Mouse (Mus musculus) neural tube, embryonic 15.5 days (tissue): ENCODE data around the gene Depp1. TPM values are rescaled to one million over a fixed set of nuclear protein-coding genes. Genes with fewer than 3 reads are reported as not detected.
A peak's percentile ranks its signal among the peaks of the same experiment; 100 is the strongest.

Source experiments
- ATAC-seq: fragments of 200-750 bp; cut with Nextera tagmentation; 2 replicates; pipeline ENCODE4 v1.8.0; 2017; ENCODE audit warnings: mild to moderate bottlenecking, moderate TSS enrichment, moderate library complexity; ENCODE audit not compliant: low FRiP score
- H3K27ac ChIP-seq: fragments of 300-500 bp; sonication (generic); replicated peaks from 2 replicates; pipeline ENCODE4 v1.5.1; 2015; ENCODE audit warnings: mild to moderate bottlenecking, inconsistent platforms
- H3K27me3 ChIP-seq: fragments of 300-500 bp; sonication (generic); replicated peaks from 2 replicates; pipeline ENCODE4 v1.6.1; 2015; ENCODE audit warnings: inconsistent platforms
- H3K36me3 ChIP-seq: fragments of 300-500 bp; sonication (generic); 2 replicates; pipeline ENCODE4 v1.6.1; 2015; ENCODE audit warnings: inconsistent platforms
- H3K4me1 ChIP-seq: fragments of 300-500 bp; sonication (generic); 2 replicates; pipeline ENCODE4 v1.6.1; 2015; ENCODE audit warnings: inconsistent platforms
- H3K4me2 ChIP-seq: fragments of 300-500 bp; sonication (generic); 2 replicates; pipeline ENCODE4 v1.6.1; 2015; ENCODE audit warnings: inconsistent platforms, mild to moderate bottlenecking, moderate library complexity
- H3K4me3 ChIP-seq: fragments of 300-500 bp; sonication (generic); replicated peaks from 2 replicates; pipeline ENCODE4 v1.5.1; 2015; ENCODE audit warnings: mild to moderate bottlenecking, inconsistent platforms
- H3K9ac ChIP-seq: fragments of 300-500 bp; sonication (generic); replicated peaks from 2 replicates; pipeline ENCODE4 v1.6.1; 2015; ENCODE audit warnings: mild to moderate bottlenecking, inconsistent platforms
- H3K9me3 ChIP-seq: fragments of 300-500 bp; sonication (generic); replicated peaks from 2 replicates; pipeline ENCODE4 v1.6.1; 2016; ENCODE audit warnings: inconsistent platforms
- WGBS: fragments of 180-500 bp; shearing (Covaris S2); methylation state at CpG from one replicate; pipeline ENCODE4 v1.1.7; 2015; ENCODE audit warnings: mixed read lengths; 5-methylcytosine and 5-hydroxymethylcytosine counted together
- polyA plus RNA-seq: library from polyadenylated mRNA; unstranded; fragments of >200 nt; fragmentation: Nextera tagmentation; extraction: Ambion mirVana; gene quantifications from 2 replicates; pipeline ENCODE4 v1.2.1, GENCODE M21; 2015

Depp1 gene
- polyA plus RNA-seq, 1 experiment from 2014 or later, result 16.5 TPM

DNA sequence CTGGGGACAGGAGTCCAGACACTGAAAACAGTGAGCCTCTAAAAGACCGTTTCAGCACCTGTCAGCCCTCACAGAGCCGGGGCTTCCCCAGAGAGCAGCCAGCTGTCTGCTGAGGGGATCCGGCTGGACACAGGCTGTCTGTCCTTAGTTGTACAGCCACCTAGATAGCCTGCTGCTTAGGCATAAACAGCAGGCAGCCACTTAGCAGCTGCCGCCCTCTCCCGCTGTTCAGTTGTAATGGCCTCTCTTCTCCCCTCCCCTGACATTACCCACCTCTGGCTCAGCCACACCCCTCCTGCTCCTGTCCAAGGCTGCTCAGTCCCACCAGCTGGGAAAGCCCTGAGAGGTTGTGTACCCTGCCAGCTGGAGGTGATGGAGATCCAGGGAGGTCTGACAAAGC, 20.6 kb downstream of the Depp1 start:
- H3K4me3 ChIP-seq, result 0 out of 2 replicates have a peak overlapping the region, but pooled peaks have one; percentile 10
- H3K9me3 ChIP-seq, result no peaks in the 10 kb centered on the region
- ATAC-seq, result no peak
- 8% methylated on average over 5 of the region's 5 CpGs for WGBS
- H3K9ac ChIP-seq, result 0 out of 2 replicates have a peak overlapping the region, but pooled peaks have one; percentile 30
- peak overlapping the region; percentile 98 for H3K4me2 ChIP-seq
- no peak overlapping the region for H3K27ac ChIP-seq
- no peaks in the 10 kb centered on the region for H3K36me3 ChIP-seq
- H3K27me3 ChIP-seq, result 0 out of 2 replicates have a peak, but pooled peaks cover 3% of the 10 kb centered on the region
- peaks cover 51% of the 10 kb centered on the region for H3K4me1 ChIP-seq

DNA sequence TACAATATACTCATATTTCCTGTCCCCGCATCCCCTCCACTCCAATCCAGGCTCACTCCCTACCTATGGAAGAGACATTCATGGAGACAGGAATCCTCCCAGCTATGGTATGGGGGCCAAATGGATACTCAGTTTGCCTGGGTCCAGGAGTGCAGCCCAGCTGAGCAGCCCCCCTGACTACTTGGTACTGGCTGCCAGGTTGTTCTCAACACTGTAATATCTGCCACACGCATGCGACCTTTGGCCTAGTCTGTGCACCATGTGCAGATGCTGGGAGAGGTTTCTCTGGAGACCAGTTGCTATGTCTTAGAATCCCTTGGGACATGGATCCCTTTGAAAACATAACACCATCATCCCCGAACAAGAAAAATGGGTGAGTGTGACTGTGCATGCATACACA, 21.4 kb downstream of the Depp1 start:
- ATAC-seq, result no peak
- Histone ChIP-seq H3K4me2 (peak overlapping the region; percentile 98), H3K4me3 (no peak overlapping the region), H3K9me3 (no peaks in the 10 kb centered on the region), H3K27ac (no peak overlapping the region), H3K36me3 (no peaks in the 10 kb centered on the region), H3K9ac (no peak overlapping the region), H3K27me3 (0 out of 2 replicates have a peak, but pooled peaks cover 3% of the 10 kb centered on the region), H3K4me1 (peaks cover 51% of the 10 kb centered on the region)
- WGBS, result 69% methylated on average over 4 of the region's 4 CpGs

DNA sequence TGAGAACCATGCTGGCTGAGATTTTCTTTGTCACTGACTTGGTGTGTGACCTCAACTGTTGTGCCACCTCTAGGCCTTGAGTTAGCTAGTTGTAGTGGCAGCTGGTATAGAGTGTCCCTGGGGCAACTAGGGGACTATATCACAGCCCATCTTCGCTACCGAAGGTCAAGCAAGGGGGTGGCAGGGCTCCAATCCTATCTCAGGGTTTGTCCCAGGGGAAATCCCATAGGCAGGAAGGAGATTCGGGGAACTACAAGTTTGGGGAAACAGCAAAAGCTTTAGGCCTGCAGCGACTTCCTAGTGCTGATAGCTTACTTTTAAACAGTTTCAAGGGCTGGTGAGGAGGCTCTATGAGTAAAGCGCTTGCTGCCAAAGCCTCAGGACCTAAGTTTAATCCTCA, 21.9 kb downstream of the Depp1 start:
- no peaks in the 10 kb centered on the region for H3K9me3 ChIP-seq
- H3K27ac ChIP-seq, result no peak overlapping the region; the same call in 1 of the 2 replicates
- H3K4me1 ChIP-seq, result peaks cover 51% of the 10 kb centered on the region
- 0 out of 2 replicates have a peak overlapping the region, but pooled peaks have one; percentile 65 for H3K9ac ChIP-seq
- ATAC-seq, result no peak
- peak overlapping the region; percentile 98 for H3K4me2 ChIP-seq
- H3K4me3 ChIP-seq, result peak overlapping the region; percentile 63; the same call in 1 of the 2 replicates
- 0 out of 2 replicates have a peak, but pooled peaks cover 3% of the 10 kb centered on the region for H3K27me3 ChIP-seq
- no peaks in the 10 kb centered on the region for H3K36me3 ChIP-seq
- WGBS, result 58% methylated on average over 5 of the region's 5 CpGs

DNA sequence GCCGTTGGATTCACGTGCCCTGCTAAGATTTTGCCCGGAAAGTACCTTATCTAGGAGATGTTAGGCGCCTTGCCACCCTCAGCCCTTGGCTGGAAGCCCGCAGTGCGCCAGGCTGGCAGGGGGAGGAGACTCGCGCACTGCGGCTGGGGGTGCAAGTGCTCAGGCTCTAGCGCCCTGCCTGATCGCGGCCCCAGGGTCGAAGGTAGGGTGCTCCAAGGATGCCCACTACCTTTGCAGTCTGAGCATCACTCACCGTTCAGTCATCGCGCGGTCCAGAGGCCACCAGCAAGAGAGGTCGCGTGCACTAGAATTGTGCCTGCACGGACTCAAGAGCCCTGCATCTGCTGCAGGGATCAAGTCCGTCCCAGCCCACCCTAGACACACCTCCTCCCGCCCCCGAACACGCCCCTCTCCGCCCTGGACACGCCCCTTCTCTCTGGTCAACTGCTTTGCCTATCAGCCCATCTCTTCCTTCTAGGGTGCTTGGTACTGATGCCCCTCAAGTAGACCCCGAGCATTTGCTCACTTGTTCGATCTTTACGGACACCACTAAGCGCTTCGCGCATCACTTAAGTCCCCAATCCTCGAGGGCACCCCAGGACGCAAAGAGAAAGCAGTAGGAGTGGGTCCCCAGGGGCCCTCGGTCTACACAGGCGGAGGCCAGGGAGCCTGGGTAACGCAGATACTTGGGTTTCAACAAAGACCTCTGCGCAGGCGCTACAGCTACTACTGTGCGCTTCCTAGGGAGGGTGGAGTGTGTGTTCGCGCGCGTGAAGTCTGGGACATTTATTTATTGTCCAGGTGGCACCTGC, 23.3 kb downstream of the Depp1 start, which contains the start of gene Rassf4:
TSS of gene Rassf4 (minus strand) at position 482 of the 812 bp plus-strand sequence.
- Histone ChIP-seq H3K4me3 (peak within 1 kb of the TSS; percentile 63), H3K36me3 (no peaks in the 10 kb centered on the region), H3K4me1 (peaks cover 49% of the 10 kb centered on the region), H3K27me3 (0 out of 2 replicates have a peak, but pooled peaks cover 3% of the 10 kb centered on the region), H3K4me2 (peak within 1 kb of the TSS; percentile 98), H3K9me3 (no peaks in the 10 kb centered on the region), H3K9ac (peak within 1 kb of the TSS; percentile 65), H3K27ac (peak within 1 kb of the TSS; percentile 76)
- under 1% methylated on average over 44 of the region's 44 CpGs for WGBS
- ATAC-seq, result peak; percentile 91

DNA sequence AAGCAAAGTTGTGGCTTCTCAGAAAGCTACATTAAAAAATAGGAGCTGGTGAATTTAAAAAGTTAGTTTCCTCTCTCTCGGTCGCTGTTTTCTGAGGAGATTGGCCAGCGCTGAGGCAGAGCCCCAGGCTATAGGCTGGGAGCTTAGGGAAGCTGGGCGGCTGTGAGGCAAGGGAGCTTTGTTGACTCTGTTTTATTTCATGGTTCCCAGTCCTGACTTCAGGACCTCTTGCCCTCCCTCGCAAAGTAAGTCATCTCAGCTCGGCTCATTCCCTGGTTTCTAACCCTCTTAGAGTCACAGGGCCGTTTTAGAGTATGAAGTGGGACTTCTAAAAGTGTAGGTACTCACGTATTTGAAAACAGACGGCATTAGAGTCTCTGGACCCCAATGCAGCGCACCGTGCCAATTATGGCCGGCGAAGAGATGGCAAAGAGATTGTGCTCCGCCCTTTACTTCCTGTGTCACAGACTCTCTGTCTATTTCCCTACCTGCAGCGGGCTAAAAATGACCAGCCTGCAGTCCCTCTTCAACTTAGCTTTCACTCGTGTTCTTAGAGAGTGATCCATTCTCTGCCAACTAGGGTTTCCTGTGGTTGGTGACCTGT, 24.0 kb downstream of the Depp1 start:
- WGBS, result 21% methylated on average over 16 of the region's 16 CpGs
- Histone ChIP-seq H3K4me3 (peak overlapping the region; percentile 63), H3K27ac (peak overlapping the region; percentile 76), H3K9me3 (no peaks in the 10 kb centered on the region), H3K36me3 (no peaks in the 10 kb centered on the region), H3K4me1 (peaks cover 47% of the 10 kb centered on the region), H3K27me3 (0 out of 2 replicates have a peak, but pooled peaks cover 3% of the 10 kb centered on the region), H3K9ac (peak overlapping the region; percentile 65), H3K4me2 (peak overlapping the region; percentile 98)
- ATAC-seq, result no peak

DNA sequence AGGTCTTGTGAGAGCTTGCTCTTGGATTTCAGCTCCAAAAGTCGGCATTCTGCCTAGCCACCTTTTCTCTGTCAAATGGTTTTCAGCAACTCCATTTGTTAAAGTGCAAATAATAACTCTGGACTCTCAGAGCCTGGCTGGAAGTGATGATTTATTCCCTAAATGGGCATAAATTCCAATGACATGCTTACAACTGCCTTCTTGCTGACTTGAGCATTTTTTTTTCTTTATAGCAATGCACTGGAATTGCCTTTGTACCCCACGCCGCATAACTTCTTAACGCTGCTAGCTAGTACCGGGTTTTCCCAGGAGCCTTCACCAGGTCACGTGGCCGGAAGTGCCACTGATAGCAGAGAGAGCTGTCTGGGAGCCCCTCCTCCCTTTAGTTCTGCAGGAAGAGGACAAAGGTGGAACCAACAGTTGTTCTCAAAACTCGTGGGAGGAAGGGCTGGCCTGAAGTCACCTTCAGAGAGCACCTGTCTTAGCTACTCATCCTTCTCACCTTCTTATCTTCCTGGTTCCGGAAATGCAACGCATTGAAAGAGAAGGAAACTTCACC, 26.0 kb downstream of the Depp1 start:
- Histone ChIP-seq H3K4me1 (peaks cover 27% of the 10 kb centered on the region), H3K4me2 (no peak overlapping the region), H3K9me3 (no peaks in the 10 kb centered on the region), H3K36me3 (no peaks in the 10 kb centered on the region), H3K27ac (no peak overlapping the region), H3K9ac (no peak overlapping the region), H3K4me3 (no peak overlapping the region), H3K27me3 (0 out of 2 replicates have a peak, but pooled peaks cover 3% of the 10 kb centered on the region)
- WGBS, result 74% methylated on average over 10 of the region's 10 CpGs
- ATAC-seq, result no peak

DNA sequence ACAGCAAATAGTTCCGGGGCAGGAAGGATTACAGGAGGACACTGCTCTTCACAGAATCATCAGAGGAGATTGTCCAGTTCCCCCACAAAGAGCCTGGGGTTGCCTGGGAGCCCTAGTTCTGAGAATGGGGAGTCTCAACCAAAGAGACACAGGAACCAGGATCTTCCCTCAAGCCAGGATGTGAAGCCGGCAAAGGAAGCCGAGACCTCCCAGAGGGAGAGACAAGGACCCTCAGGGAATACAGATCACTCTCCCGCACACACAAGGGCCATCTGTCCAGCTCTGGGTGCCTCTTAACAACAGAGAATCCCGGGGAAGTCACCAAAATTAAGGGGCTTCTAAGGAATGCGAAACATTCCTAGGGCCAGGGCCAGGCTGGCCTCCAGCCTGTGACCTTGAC, 26.9 kb downstream of the Depp1 start:
- H3K4me3 ChIP-seq, result no peak overlapping the region
- ATAC-seq, result no peak
- H3K27ac ChIP-seq, result no peak overlapping the region
- 71% methylated on average over 6 of the region's 6 CpGs for WGBS
- no peak overlapping the region for H3K9ac ChIP-seq
- H3K36me3 ChIP-seq, result no peaks in the 10 kb centered on the region
- H3K9me3 ChIP-seq, result no peaks in the 10 kb centered on the region
- H3K4me2 ChIP-seq, result no peak overlapping the region
- peaks cover 20% of the 10 kb centered on the region for H3K4me1 ChIP-seq
- H3K27me3 ChIP-seq, result 0 out of 2 replicates have a peak, but pooled peaks cover 2% of the 10 kb centered on the region

DNA sequence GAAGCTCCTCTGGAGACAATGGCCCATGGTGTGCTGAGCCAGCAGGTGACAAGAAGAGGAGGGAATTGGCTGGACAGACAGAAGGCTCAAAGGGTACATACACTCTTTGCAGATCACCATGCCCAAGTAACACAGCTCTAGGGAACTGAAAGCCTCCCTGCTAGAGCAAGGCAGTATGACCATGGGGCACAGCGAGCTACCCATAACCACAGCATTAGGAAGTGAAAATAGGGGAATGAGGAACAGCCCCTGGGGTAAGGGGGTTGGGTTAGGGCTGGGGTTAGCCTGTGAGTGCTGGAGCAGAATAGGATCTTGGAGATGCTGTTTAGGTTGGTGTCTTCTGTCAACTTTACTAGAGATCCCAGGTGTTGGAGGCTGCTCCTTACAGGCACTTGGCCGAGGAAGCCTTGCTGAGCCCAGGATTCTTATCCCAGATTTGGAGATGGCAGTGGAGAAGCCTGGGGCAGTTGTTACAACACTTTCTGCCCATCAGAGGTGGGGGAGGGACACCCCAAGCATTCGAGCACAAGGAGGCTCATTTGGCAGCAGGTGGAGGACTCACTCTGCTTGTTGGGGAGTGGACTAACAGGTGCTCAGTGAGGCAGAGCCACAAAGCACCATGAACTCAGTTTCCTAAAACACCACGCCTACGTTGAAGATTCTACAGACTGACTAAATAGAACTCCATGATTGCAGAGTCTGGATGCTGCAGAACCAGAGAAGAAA, 29.3 kb downstream of the Depp1 start:
- Histone ChIP-seq H3K27me3 (no peaks in the 10 kb centered on the region), H3K27ac (no peak overlapping the region), H3K4me1 (no peaks in the 10 kb centered on the region), H3K4me2 (no peak overlapping the region), H3K36me3 (no peaks in the 10 kb centered on the region), H3K9me3 (no peaks in the 10 kb centered on the region), H3K9ac (no peak overlapping the region), H3K4me3 (no peak overlapping the region)
- 81% methylated on average over 5 of the region's 5 CpGs for WGBS
- no peak for ATAC-seq

DNA sequence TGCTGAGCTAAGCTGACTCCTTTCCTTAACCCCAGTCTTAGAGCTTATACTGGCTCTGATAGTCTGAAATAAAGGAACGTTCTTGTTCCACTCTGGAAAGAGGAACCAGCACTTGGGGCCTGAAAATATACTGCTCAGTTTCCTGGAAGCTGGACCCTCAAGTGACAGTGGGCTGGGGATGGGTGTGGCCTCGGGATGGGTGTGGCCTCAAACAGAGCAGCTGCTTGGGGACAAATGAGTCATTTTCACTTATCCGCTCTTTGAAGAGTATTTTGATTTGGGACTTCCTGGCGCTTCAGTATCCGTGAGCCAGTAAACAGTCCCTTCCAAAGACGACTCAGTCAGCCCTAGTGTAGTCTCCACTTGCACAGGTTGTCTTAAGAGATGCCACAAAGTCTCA, 31.9 kb downstream of the Depp1 start:
- no peak for ATAC-seq
- H3K27me3 ChIP-seq, result no peaks in the 10 kb centered on the region
- no peaks in the 10 kb centered on the region for H3K36me3 ChIP-seq
- no peaks in the 10 kb centered on the region for H3K9me3 ChIP-seq
- H3K4me3 ChIP-seq, result no peak overlapping the region
- no peaks in the 10 kb centered on the region for H3K4me1 ChIP-seq
- WGBS, result 54% methylated on average over 6 of the region's 6 CpGs
- H3K27ac ChIP-seq, result no peak overlapping the region
- H3K9ac ChIP-seq, result no peak overlapping the region
- no peak overlapping the region for H3K4me2 ChIP-seq

DNA sequence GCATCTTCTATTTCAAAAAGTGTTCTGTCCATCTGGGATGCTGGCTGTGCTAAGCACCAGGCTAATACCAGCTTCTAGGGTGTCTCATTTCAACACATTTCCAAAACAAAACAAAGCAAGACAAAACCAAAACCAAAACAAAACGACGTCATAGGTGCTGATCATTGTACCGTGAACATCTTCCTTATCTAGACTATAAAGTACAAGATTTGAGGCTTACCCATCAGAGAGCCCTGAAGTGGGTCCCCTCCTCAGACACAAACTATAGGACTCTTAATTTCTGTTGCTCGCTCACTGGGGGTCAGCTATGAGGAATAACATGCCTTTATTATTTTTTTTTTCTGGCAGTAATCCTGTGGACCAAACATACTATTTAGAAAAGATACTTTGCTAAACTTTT, 43.2 kb downstream of the Depp1 start:
- Histone ChIP-seq H3K27me3 (no peaks in the 10 kb centered on the region), H3K27ac (no peak overlapping the region), H3K9me3 (no peaks in the 10 kb centered on the region), H3K4me1 (no peaks in the 10 kb centered on the region), H3K4me3 (no peak overlapping the region), H3K4me2 (no peak overlapping the region), H3K9ac (no peak overlapping the region), H3K36me3 (no peaks in the 10 kb centered on the region)
- ATAC-seq, result no peak
- WGBS, result 92% methylated on average over 4 of the region's 4 CpGs

DNA sequence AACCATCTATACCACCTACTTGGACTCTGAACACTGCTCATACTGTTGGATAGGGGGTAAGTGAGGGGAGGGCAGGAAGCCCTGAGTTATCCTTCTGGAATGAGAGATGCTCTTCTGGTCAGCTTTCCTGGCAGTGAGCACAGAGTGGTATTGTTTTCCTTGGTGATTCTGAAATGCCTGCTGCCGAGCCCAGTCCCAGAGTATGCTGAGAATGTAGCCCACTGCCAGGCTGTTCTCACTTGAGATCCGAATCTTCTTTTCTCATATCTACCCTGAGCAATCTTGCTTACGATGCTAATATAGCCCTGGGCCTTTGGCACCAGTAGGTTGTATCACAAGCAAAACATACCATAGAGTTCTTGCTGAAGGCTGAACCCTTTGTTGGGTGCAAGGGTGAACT, 43.9 kb downstream of the Depp1 start:
- H3K4me2 ChIP-seq, result no peak overlapping the region
- ATAC-seq, result no peak

More for the DNA sequence above, 43.9 kb downstream of the Depp1 start:
- Histone ChIP-seq H3K9ac (no peak overlapping the region), H3K9me3 (no peaks in the 10 kb centered on the region), H3K36me3 (no peaks in the 10 kb centered on the region), H3K4me1 (no peaks in the 10 kb centered on the region), H3K4me3 (no peak overlapping the region), H3K27ac (no peak overlapping the region), H3K27me3 (no peaks in the 10 kb centered on the region)
- 77% methylated on average over 3 of the region's 3 CpGs for WGBS
